Mouse (Mus musculus) cerebellum, adult 8-10 months (tissue): ENCODE measurements around the gene Vps29.
A peak's percentile ranks its signal among the peaks of the same experiment; 100 is the strongest.

ENCODE experiments used
- DNase-seq: peaks from one replicate; pipeline ENCODE4 v3.0.0; 2022

Gene Vps29

GRCm38 (mm10) chr5:122342874-122343273 is 11.3 kb upstream of the Vps29 start:
- no peak for DNase-seq

GRCm38 (mm10) chr5:122343768-122344167 is 10.4 kb upstream of the Vps29 start:
- DNase-seq: no peak

DNA sequence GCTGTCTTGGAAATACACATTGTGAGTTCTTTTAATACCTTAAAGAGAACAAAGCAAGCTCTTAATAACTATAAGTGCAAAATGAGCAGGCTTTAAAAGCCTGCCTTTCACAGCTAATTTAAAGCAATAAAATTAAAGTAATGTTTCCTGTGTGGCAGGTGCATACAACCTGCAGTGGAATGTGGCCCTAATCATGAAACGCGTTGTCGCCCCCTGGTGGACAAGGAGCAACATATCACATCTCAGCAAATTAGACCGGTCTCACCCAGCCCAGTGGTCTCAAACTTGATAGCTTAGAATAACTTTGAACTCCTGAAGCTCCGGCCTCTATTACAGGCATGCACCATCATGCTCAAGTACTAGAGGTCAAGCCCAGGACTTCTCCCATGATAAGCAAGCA is 9.9 kb upstream of the Vps29 start:
- DNase-seq: peak; percentile 83

DNA sequence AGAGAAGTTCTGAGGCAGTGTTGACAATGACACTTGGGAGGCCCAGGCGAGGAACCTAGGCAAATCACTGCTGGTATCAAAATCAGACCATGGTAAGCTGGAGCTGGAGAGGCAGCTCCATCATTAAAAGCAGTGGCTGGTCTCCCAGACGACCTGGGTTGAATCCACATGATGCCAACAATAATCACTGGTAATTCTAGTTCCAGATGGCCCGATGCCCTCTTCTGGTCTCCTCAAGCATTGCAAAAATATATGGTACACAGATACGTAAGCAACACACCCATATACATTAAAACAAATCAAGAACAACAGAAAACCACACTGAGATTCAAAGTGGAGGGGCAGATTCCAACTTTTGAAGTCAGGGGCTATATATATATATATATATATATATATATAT is 8.4 kb upstream of the Vps29 start:
- no peak for DNase-seq

GRCm38 (mm10) chr5:122354492-122355067 is 411 bp downstream of the Vps29 start:
- DNase-seq: no peak

- peak; percentile 41 for DNase-seq
Measured at GRCm38 (mm10) chr5:122371591-122372191, 17.5 kb downstream of the Vps29 start, which contains the start of gene Gpn3. Gene Gpn3, plus strand, starts transcription at chr5:122371876.

GRCm38 (mm10) chr5:122372192-122372769 is 18.1 kb downstream of the Vps29 start, which contains the start of gene Fam216a:
Gene Fam216a, minus strand, starts transcription at chr5:122372364.
- DNase-seq: peak; percentile 99

GRCm38 (mm10) chr5:122372878-122373277 is 18.7 kb downstream of the Vps29 start:
- no peak for DNase-seq

DNA sequence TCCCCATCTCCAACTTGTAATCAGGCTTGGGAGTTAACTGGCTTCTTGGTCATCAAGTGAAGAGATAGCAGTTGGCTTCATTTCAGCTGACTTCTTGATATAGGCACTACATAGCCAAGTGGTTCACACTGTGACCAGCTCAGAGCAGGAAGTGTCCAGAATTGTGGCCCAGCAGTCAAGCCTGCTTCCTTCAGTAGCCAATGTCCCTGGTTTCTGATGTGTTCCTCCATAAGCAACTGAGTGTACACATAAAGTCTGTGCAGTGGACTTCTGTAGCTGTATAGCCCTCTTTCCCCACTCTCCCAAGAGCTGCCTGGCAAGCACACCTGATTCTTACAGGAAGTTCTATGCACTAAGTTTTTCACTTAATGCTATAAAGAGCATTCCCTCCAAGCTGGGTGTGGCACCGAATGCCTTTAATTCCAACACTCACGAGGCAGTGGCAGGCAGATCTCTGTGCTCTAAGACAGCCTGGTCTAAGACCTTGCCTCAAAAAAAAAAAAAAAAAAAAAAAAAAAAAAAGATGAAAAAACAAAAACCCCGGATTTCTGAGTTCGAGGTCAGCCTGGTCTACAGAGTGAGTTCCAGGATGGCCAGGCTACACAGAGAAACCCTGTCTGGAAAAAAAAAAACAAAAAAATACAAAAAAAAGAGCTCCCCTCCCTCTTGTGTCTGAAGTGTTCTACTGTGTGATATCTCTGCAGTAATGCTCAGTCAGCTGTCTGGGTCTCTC is 23.1 kb downstream of the Vps29 start:
- DNase-seq: no peak

DNA sequence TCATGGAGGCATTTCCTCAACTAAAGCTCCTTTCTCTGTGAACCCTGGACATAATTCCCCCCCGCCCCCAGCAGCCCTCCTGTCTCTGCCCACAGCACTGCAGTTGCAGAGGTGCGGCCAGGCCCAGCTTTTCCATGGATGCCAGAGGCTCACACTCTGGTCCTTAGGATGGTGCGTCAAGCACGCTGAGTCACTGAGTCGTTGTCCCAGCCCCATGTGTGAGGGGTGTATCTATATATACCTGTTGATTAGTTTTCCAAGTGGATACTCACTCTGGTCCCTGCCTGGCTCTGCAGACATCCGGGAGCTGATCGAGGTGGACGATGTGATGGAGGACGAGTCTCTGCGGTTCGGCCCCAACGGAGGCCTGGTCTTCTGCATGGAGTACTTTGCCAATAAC is 24.0 kb downstream of the Vps29 start:
- no peak for DNase-seq

DNA sequence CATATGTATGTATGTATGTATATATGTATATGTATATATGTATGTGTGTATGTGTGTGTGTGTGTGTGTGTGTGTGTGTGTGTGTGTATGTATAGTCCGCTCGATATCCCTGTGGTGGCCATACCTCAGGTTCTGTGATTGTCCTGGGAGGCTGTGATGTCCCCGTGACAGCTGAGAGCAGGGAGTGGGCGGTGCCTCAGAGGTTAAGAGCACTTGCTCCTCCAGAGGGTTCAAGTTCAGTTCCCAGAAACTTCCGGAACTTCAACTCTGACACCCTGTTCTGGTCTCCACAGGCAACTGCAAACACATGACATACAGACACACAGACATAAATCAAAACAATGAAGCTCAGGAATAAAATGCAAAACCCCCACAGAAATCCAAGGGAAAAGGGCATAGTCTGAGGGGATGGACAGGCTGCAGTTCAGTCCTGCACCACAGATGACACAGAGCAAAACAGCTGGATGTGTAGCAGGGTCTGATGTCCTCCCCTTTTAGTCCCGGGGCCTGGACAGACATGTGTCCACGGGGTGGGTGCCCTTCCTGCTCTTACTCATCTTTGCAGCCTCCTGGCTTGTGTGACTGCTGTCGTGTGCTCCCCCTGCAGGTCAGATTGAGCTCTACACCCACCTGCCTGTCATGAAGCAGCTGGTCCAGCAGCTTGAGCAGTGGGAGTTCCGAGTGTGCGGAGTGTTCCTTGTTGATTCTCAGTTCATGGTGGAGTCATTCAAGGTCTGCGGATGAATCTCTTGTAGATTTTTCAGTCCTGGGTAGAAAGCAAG is 25.4 kb downstream of the Vps29 start:
- DNase-seq: peak; percentile 80

- DNase-seq: no peak
Measured at GRCm38 (mm10) chr5:122390006-122390405, 35.8 kb downstream of the Vps29 start.

DNA sequence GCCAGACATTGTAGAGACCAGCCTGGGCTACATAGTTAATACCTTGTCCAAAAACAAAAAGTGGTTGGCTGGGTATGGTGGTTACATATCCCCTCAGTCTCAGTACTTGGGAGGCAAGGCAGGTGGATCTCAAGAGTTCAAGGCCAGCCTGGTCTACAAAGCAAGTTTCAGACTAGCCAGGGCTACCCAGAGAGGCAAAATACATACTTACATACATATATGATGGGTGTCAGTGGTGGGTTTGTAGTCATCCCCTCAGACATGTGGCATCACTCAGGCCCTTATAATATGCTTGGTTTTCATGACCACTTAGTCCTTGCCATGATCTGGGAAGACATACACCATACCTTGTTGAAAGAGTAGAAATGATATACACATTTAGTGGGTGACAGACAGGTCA is 36.5 kb downstream of the Vps29 start:
- no peak for DNase-seq

- no peak for DNase-seq
Measured at GRCm38 (mm10) chr5:122391178-122391785, 37.1 kb downstream of the Vps29 start.

GRCm38 (mm10) chr5:122391786-122392180 is 37.6 kb downstream of the Vps29 start, which contains the start of gene Arpc3:
Gene Arpc3, plus strand, starts transcription at chr5:122391878.
- peak; percentile 92 for DNase-seq

DNA sequence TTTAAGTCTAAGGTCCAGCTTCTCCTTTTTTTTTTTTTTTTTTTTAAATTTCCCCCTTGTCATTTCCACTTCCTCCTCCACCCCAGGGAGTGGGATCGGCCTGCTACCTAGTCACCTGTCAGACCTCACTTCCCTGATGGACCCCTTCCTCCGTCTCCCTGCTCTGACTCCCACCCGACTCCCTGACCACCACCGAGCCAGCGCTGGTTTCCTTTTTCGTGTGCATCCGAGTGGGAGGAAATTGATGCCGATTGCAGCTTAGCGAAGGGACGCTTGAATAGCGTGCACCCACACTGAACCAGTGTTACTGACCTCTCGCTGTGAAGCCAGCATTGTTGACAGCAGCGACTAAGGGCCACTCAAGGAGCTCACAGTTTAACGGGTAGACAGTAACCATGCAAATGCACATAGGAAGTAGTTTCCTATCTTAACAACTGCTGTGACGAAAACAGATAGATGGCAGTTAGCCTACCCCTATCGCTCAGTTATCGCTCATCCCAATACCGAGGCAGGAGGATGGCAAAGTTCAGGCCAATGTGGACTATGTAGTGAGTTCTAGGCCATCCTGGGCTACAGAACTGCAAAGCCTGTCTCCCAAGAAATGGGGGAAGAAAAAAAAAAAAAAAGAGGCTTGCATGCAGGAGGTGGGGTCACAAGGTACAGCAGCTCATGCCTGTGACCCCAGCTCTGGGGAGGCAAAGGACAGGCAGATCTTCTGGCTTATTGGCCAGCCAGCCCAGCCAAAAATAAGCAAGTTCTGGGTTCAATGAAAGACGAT is 38.2 kb downstream of the Vps29 start:
- no peak for DNase-seq

DNA sequence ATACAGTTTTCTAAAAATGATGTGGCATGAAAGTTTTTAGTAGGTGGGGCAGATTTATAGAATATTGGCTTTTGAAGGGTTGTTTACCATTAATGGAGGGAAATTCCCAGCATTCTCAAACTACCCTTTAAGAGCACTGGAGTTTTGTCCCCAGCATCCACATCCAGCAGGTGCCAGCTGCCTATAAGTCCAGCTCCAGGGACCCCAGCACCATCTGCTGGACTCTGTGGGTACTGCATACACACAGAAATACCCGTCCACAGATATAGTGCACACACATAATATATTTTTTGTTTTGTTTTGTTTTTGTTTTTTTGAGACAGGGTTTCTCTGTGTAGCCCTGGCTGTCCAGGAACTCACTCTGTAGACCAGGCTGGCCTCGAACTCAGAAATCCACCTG is 39.7 kb downstream of the Vps29 start:
- peak; percentile 66 for DNase-seq

- DNase-seq: no peak
Measured at GRCm38 (mm10) chr5:122396791-122397190, 42.6 kb downstream of the Vps29 start.

GRCm38 (mm10) chr5:122397495-122397894 is 43.3 kb downstream of the Vps29 start:
- no peak for DNase-seq

GRCm38 (mm10) chr5:122399871-122400270 is 45.7 kb downstream of the Vps29 start:
- no peak for DNase-seq

DNA sequence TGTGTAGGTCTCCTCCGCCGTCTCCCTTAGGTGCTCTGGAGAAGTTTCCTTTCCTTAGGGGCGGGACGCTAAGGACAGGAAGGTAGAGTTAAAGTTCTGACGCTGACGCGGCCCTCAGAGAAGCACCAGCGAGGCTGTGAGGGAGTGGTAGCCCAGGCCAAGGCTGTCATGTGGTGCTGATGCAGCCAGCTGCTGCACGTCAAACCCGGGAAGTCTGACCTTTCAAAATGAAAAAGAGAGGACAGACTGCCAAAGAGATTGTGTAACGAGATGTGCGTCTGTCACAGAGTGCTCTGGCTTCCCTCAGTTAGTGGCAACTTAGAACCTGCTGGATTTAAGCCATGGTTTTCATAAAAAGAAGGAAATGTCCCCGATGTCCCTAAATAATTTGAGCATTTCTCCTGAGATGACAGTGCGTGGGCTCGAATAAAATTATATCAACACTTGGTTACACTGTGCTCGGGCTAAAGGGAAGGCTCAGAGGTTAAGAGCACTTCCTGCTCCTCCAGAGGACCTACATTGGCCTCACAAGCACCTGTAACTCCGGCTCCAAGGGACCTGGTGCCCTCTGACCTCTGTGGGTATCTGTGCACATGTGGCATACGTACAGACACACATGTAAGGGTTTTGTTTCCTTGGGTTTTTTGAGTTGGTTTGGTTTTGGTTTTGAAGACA is 46.6 kb downstream of the Vps29 start:
- DNase-seq: no peak
